Mouse (Mus musculus) C2C12 (cell line): ENCODE measurements at regions not wholly inside any gene's neighbourhood (a gene's known extent, or its start where the extent isn't known, plus 50 kb on each side); places are given as distances from the start of the nearest gene placed in this dataset.
"Not testable (repeated sequence)": the region's sequence is repeated elsewhere in the genome, so short reads cannot be mapped to it uniquely, and the experiment has no call there.

Experiments used
- CEBPB ChIP-seq: IDR thresholded peaks from one replicate; pipeline ENCODE4 v1.6.1; 2011; ENCODE audit warnings: low read depth, mild to moderate bottlenecking, control low read depth, moderate library complexity
- CTCF ChIP-seq: IDR thresholded peaks from one replicate; pipeline ENCODE4 v1.5.1; 2011; ENCODE audit not compliant: control insufficient read depth, insufficient read depth, insufficient read length
- MAX ChIP-seq: IDR thresholded peaks from one replicate; pipeline ENCODE4 v1.6.1; 2011; ENCODE audit warnings: mild to moderate bottlenecking, control low read depth
- MYOG ChIP-seq: IDR thresholded peaks from one replicate; pipeline ENCODE4 v1.6.1; 2011; ENCODE audit not compliant: control insufficient read depth, insufficient read length; ENCODE audit errors: extremely low read depth
- USF1 ChIP-seq: IDR thresholded peaks from one replicate; pipeline ENCODE4 v1.6.1; 2011; ENCODE audit warnings: low read depth, mild to moderate bottlenecking, control low read depth, moderate library complexity

GRCm38 (mm10) chr5:74790501-74790900 is 87.8 kb upstream of the Lnx1 start:
- not testable (repeated sequence) for TF ChIP-seq CEBPB, CTCF, MYOG, USF1, MAX
